Mouse (Mus musculus) myocyte (in vitro differentiated cells): Measurements from ENCODE around the gene Nhsl1. TPM values are rescaled to one million over a fixed set of nuclear protein-coding genes. Genes with fewer than 3 reads are reported as not detected.

Experiments used
- H3K27me3 ChIP-seq: one replicate; pipeline ENCODE4 v1.6.1; 2011; ENCODE audit not compliant: control insufficient read depth, insufficient read depth, insufficient read length
- H3K36me3 ChIP-seq: one replicate; pipeline ENCODE4 v1.6.1; 2011; ENCODE audit not compliant: control insufficient read depth, insufficient read depth
- H3K4me2 ChIP-seq: one replicate; pipeline ENCODE4 v1.6.1; 2011; ENCODE audit warnings: low read depth, control low read depth
- H3K4me3 ChIP-seq: one replicate; pipeline ENCODE4 v1.5.1; 2011; ENCODE audit warnings: mild to moderate bottlenecking, control low read depth, moderate library complexity
- H3K79me2 ChIP-seq: one replicate; pipeline ENCODE4 v1.6.1; 2011; ENCODE audit not compliant: control insufficient read depth, insufficient read depth
- H3ac ChIP-seq: one replicate; pipeline ENCODE4 v1.6.1; 2011; ENCODE audit not compliant: control insufficient read depth, insufficient read length
- CEBPB ChIP-seq: IDR thresholded peaks from 2 replicates; pipeline ENCODE4 v1.6.1; 2011; ENCODE audit warnings: mild to moderate bottlenecking, moderate library complexity; ENCODE audit not compliant: poor library complexity, insufficient read depth, severe bottlenecking
- E2F4 ChIP-seq: IDR thresholded peaks from one replicate; pipeline ENCODE4 v1.6.1; 2011; ENCODE audit warnings: mild to moderate bottlenecking, control low read depth, moderate library complexity; ENCODE audit not compliant: insufficient read depth
- MAX ChIP-seq: IDR thresholded peaks from one replicate; pipeline ENCODE4 v1.6.1; 2011; ENCODE audit warnings: low read depth, mild to moderate bottlenecking, control low read depth
- MYOD1 ChIP-seq, 3 experiments: IDR thresholded peaks; one replicate each; pipeline ENCODE4 v1.6.1; 2011; ENCODE audit warnings: control low read depth in 2 of 3, low read depth in 2 of 3, mild to moderate bottlenecking in 2 of 3, moderate library complexity in 1 of 3; ENCODE audit not compliant: insufficient read length in 2 of 3, control insufficient read depth in 1 of 3
- MYOG ChIP-seq, 3 experiments: IDR thresholded peaks; one replicate each; pipeline ENCODE4 v1.6.1; 2011; ENCODE audit warnings: control low read depth in 2 of 3, low read depth in 2 of 3, mild to moderate bottlenecking in 2 of 3; ENCODE audit not compliant: insufficient read length in 2 of 3, control insufficient read depth in 1 of 3, insufficient read depth in 1 of 3
- POLR2A ChIP-seq: IDR thresholded peaks from one replicate; pipeline ENCODE4 v1.6.1; 2011; ENCODE audit warnings: low read depth, mild to moderate bottlenecking, control low read depth, moderate library complexity; ENCODE audit not compliant: insufficient read length
- POLR2AphosphoS2 ChIP-seq: IDR thresholded peaks from one replicate; pipeline ENCODE4 v1.6.1; 2011; ENCODE audit warnings: low read depth, control low read depth; ENCODE audit not compliant: insufficient read length
- REST ChIP-seq: IDR thresholded peaks from one replicate; pipeline ENCODE4 v1.6.1; 2011; ENCODE audit warnings: mild to moderate bottlenecking, control low read depth, moderate library complexity; ENCODE audit not compliant: insufficient read depth, insufficient read length
- SRF ChIP-seq: IDR thresholded peaks from one replicate; pipeline ENCODE4 v1.6.1; 2011; ENCODE audit warnings: low read depth; ENCODE audit not compliant: control insufficient read depth, insufficient read length
- TCF12 ChIP-seq: IDR thresholded peaks from one replicate; pipeline ENCODE4 v1.6.1; 2011; ENCODE audit warnings: mild to moderate bottlenecking, control low read depth; ENCODE audit not compliant: poor library complexity, insufficient read depth, severe bottlenecking
- TCF3 ChIP-seq: IDR thresholded peaks from one replicate; pipeline ENCODE4 v1.6.1; 2011; ENCODE audit warnings: low read depth, control low read depth; ENCODE audit not compliant: insufficient read length
- USF1 ChIP-seq: IDR thresholded peaks from one replicate; pipeline ENCODE4 v1.6.1; 2011; ENCODE audit warnings: low read depth, mild to moderate bottlenecking, control low read depth, moderate library complexity
- polyA plus RNA-seq: library from polyadenylated mRNA; unstranded; fragments of >200 nt; fragmentation: generic; extraction: Trizol; gene quantifications from one replicate; pipeline ENCODE4 v1.2.1, GENCODE M21; 2012; ENCODE audit warnings: missing spikeins

Gene Nhsl1
- polyA plus RNA-seq, 1 experiment = 5.4 TPM

DNA sequence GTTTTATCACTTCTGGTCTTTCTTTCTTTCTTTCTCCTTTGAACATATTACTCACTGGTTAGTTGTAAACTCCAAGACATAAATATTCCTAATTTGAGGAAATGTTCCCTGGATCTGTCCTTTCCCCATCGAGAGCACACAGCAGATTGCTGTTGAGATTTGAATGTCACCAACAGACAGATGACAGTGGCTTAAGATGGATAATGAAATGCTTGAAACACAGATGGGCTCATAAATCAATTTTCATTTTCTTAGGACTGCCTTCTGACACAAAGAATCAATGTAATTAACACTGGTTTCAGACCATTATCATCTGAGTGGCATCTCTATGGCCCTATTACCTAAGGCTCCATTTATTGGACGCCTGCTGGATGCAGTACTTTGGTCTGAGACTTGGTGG is 203.8 kb downstream of the Nhsl1 start:
- Histone ChIP-seq H3K4me2 (no peak overlapping the region), H3K27me3 (no peaks in the 10 kb centered on the region), H3ac (no peak overlapping the region), H3K4me3 (no peak overlapping the region), H3K79me2 (no peaks in the 10 kb centered on the region), H3K36me3 (no peaks in the 10 kb centered on the region)
- TF ChIP-seq MYOD1 (IDR thresholded peaks at IDR 0.05; ENCODE audit: control insufficient read depth in 1 of 3, insufficient read length in 2 of 3, low read depth in 2 of 3) = no peak

DNA sequence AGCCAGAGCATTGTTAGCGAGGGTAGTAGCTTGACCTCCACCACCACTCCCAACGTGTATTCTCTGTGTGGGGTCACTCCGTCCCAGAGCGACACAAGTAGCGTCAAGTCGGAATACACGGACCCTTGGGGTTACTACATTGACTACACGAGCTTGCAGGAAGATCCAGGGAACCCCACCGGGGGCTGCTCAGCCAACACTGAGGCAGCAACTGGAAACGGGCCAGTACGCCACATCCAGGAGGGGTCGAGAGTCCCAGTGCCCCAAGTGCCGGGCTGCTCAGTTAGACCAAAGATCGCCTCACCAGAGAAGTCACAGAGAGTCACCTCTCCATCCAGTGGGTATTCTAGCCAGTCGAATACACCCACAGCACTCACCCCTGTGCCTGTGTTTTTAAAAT is 206.5 kb downstream of the Nhsl1 start:
- Histone ChIP-seq H3ac (no peak overlapping the region), H3K79me2 (no peaks in the 10 kb centered on the region), H3K27me3 (no peaks in the 10 kb centered on the region), H3K4me2 (no peak overlapping the region), H3K36me3 (no peaks in the 10 kb centered on the region), H3K4me3 (no peak overlapping the region)
- TF ChIP-seq POLR2AphosphoS2 (no peak), MYOD1 (IDR thresholded peaks at IDR 0.05; ENCODE audit: control insufficient read depth in 1 of 3, insufficient read length in 2 of 3, low read depth in 2 of 3) (no peak), TCF12 (no peak), CEBPB (no peak), TCF3 (no peak), REST (no peak), MYOG (IDR thresholded peaks at IDR 0.05; ENCODE audit: control insufficient read depth in 1 of 3, insufficient read depth in 1 of 3, insufficient read length in 2 of 3, low read depth in 2 of 3) (no peak), E2F4 (no peak), SRF (no peak)

DNA sequence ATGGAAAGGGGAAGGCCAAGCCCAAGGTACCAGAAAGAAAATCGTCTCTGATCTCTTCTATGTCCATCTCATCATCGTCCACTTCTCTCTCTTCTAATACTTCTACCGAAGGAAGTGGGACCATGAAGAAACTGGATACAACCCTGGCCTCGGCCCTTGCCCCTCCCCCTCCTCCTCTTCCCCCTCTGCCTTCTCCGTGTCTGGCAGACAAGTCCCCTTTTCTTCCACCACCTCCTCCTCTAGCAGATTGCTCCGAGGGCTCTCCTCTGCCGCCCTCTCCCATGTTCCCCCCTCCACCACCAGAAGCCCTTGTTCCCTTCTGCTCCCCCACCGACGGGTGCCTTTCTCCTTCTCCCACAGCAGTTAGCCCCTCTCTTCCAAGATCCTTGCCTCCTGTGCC is 206.9 kb downstream of the Nhsl1 start:
- no peaks in the 10 kb centered on the region for H3K36me3 ChIP-seq
- H3K27me3 ChIP-seq = no peaks in the 10 kb centered on the region
- no peak overlapping the region for H3K4me3 ChIP-seq
- H3K79me2 ChIP-seq = no peaks in the 10 kb centered on the region
- TF ChIP-seq REST (no peak), TCF3 (no peak), MYOD1 (IDR thresholded peaks at IDR 0.05; ENCODE audit: control insufficient read depth in 1 of 3, insufficient read length in 2 of 3, low read depth in 2 of 3) (no peak), CEBPB (no peak), SRF (no peak), TCF12 (no peak), USF1 (no peak), MAX (no peak), POLR2AphosphoS2 (no peak), E2F4 (no peak)
- H3ac ChIP-seq = no peak overlapping the region
- no peak overlapping the region for H3K4me2 ChIP-seq

DNA sequence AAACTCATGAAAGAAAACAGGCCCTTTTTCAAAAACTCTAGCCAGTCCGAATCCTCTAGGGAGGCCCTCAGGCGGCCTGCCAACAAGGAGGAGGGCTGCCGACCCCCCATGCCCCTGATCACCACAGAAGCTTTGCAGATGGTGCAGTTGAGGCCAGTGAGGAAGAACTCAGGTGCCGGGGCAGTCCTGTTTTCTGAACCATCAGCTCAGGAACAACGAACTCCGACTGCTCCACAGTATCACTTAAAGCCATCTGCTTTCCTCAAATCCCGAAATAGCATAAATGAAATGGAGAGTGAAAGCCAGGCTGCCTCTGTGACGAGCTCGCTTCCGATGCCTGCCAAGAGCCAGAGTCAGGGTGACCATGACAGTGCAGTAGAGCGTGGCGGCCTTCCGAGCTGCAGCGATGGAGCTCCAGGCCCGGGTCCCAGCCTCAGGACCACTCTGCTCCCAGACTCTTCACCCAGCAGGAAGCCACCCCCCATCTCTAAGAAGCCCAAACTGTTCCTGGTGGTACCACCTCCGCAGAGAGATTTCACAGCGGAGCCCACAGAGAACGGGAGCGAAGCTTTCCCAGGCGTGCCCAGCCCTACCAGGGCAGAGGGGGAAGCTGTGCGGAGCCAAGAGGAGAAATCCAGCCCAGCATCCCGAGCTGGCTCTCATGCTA is 207.5 kb downstream of the Nhsl1 start:
- Histone ChIP-seq H3K79me2 (no peaks in the 10 kb centered on the region), H3K4me3 (no peak overlapping the region), H3K36me3 (no peaks in the 10 kb centered on the region), H3ac (no peak overlapping the region), H3K4me2 (no peak overlapping the region), H3K27me3 (no peaks in the 10 kb centered on the region)
- TF ChIP-seq REST = no peak
- TF ChIP-seq POLR2A = no peak

DNA sequence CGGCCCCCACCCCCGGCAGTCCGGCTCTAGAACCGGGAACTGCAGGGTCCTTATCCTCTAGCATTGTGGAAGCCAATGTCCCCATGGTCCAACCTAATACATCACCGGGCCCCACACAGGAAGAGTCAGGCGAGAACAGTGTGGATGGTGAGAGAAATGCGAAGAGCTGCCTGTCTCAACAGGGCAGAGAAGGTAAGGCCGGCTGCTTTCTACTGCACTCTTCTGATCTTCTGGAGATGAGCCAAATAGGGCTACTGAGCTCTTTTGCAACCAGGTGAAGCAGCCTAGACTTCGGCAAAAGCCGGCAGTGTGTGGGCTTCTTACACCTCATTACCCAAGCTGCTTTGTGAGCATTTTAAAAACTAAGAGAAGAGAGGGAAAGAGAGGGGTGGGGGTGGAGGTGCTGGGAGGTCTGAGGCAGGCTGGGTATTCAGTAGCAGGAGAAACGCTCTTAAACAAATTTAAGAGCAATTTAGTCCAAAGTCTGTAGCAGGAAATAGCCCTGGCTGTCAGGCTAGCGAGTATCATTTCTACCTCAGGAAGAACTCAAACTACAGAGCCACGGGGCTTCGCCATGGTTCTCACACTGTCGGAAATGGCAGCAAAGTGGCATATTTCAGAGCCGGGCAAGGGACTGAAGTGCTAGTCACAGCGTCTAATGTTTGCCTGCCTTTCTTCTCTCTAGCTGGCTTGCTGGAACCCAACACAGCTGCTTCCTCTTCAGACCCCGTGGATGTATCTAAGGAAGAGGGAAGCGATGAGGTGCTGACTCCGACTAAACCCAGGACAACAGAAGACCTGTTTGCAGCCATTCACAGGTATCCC is 208.3 kb downstream of the Nhsl1 start:
- no peak overlapping the region for H3K4me2 ChIP-seq
- H3K79me2 ChIP-seq = no peaks in the 10 kb centered on the region
- no peaks in the 10 kb centered on the region for H3K36me3 ChIP-seq
- no peak overlapping the region for H3K4me3 ChIP-seq
- no peaks in the 10 kb centered on the region for H3K27me3 ChIP-seq
- TF ChIP-seq CEBPB (no peak), SRF (no peak), TCF12 (no peak), USF1 (no peak), MYOG (IDR thresholded peaks at IDR 0.05; ENCODE audit: control insufficient read depth in 1 of 3, insufficient read depth in 1 of 3, insufficient read length in 2 of 3, low read depth in 2 of 3) (no peak), REST (no peak), MYOD1 (IDR thresholded peaks at IDR 0.05; ENCODE audit: control insufficient read depth in 1 of 3, insufficient read length in 2 of 3, low read depth in 2 of 3) (no peak), POLR2AphosphoS2 (no peak), TCF3 (no peak), E2F4 (no peak), MAX (no peak), POLR2A (no peak)
- H3ac ChIP-seq = no peak overlapping the region
